Mouse (Mus musculus) layer of hippocampus, adult 9-10 months (tissue): ENCODE results near the gene Trafd1.
"Not testable (repeated sequence)": the region's sequence is repeated elsewhere in the genome, so short reads cannot be mapped to it uniquely, and the experiment has no call there.

Experiments
- DNase-seq: peaks from one replicate; pipeline ENCODE4 v3.0.0; 2022; ENCODE audit warnings: low spot score

Trafd1 gene

GRCm38 (mm10) chr5:121330154-121330816 is 55.1 kb downstream of the Trafd1 start:
- not testable (repeated sequence) for DNase-seq

GRCm38 (mm10) chr5:121329333-121330058 is 55.9 kb downstream of the Trafd1 start:
- no peak for DNase-seq

GRCm38 (mm10) chr5:121326079-121326805 is 59.2 kb downstream of the Trafd1 start:
- no peak for DNase-seq
